Mouse (Mus musculus): Measurements from ENCODE around the gene Trim65.

DNA sequence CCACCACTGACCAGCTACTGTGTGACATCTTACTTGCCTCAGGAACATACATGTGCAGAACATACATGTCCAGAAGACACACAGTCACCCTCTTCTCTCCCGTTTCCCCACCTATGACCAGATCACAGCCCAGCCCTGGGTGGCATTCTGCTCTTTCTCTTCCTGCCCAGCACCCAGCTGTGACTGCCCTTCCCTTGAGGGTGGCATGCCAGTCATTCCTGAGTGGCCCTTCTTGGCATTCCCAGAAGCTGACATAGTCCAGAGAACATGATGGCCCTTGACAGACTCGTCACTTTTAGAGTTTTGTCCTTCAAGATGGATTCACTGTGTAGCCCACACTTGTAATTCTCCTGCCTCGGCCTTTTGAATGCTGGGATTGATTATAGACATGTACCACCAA is 58.3 kb downstream of the Trim65 start:
- TF ChIP-seq CTCF (IDR thresholded peaks at IDR 0.05; ENCODE audit: borderline replicate concordance, insufficient read depth, low read length) (no peak), POLR2A (IDR thresholded peaks at IDR 0.05; ENCODE audit: low read depth, low read length) (no peak)
